Mouse (Mus musculus): ENCODE results near the gene Bud31.

- no peak for TF ChIP-seq POLR2A (IDR thresholded peaks at IDR 0.05; ENCODE audit: low read depth, low read length)
- TF ChIP-seq CTCF (IDR thresholded peaks at IDR 0.05; ENCODE audit: borderline replicate concordance, insufficient read depth, low read length), result no peak
These were observed 7.6 kb downstream of the Bud31 start for GRCm38 (mm10) chr5:145147748-145148147.
